Comparison of ENCODE assay signal across 8 mouse cellular contexts in genomic region chr17:79715649-79716143, GRCm38 (mm10). TPM values are rescaled to one million over a fixed set of nuclear protein-coding genes. Genes with fewer than 3 reads are reported as not detected.
DNase-seq lines count a peak whose midpoint lies in the region; ATAC-seq and TF ChIP-seq lines count a peak whose summit lies in the region.

No protein-coding gene starts in this region.

- H3K27me3 ChIP-seq in hindbrain, postnatal 0 days (ENCODE audit: insufficient read depth, low read length), result peaks cover 42% of the 10 kb centered on the region

- peak; percentile 97 for DNase-seq in R1 (ENCODE audit: low read depth, low spot score)
- peak; percentile 86 to 89 for DNase-seq in cerebellum, postnatal 25 days
- peak; percentile 90 for DNase-seq in gastrocnemius, adult 2 months
- peak; percentile 94 for DNase-seq in hindbrain, postnatal 0 days (ENCODE audit: low spot score)
- DNase-seq in left cerebral cortex, adult 18-20 months (ENCODE audit: low spot score in 2 of 2), result peak; percentile 85 to 86
- DNase-seq in lung, postnatal 4 days, result peak; percentile 92
- DNase-seq in retina, postnatal 7 days (ENCODE audit: low read depth, low spot score), result peak; percentile 76
- DNase-seq in urinary bladder, adult 18-20 months (ENCODE audit: low spot score in 2 of 2), result peak; percentile 82 to 88

- H3K9me3 ChIP-seq in hindbrain, postnatal 0 days (ENCODE audit: low read length), result no peaks in the 10 kb centered on the region

- H3K4me3 ChIP-seq in gastrocnemius, adult 2 months, result peak overlapping the region; percentile 66
- H3K4me3 ChIP-seq in hindbrain, postnatal 0 days (ENCODE audit: low read length), result peak overlapping the region; percentile 36

- ATAC-seq in hindbrain, postnatal 0 days, result peak; percentile 81

- H3K4me1 ChIP-seq in hindbrain, postnatal 0 days (ENCODE audit: insufficient read depth, low read length), result peaks cover 6% of the 10 kb centered on the region

- peak overlapping the region; percentile 70 for H3K4me2 ChIP-seq in hindbrain, postnatal 0 days (ENCODE audit: low read depth, low read length)

- H3K36me3 ChIP-seq in hindbrain, postnatal 0 days (ENCODE audit: insufficient read depth, low read length), result no peaks in the 10 kb centered on the region

- H3K27ac ChIP-seq in gastrocnemius, adult 2 months, result 0 out of 2 replicates have a peak overlapping the region, but pooled peaks have one; percentile 44
- no peak overlapping the region for H3K27ac ChIP-seq in hindbrain, postnatal 0 days

- peak; percentile 90 for TF ChIP-seq CTCF in gastrocnemius, adult 2 months (IDR thresholded peaks at IDR 0.05)
- TF ChIP-seq CTCF in hindbrain, postnatal 0 days (IDR thresholded peaks at IDR 0.05; ENCODE audit: low read depth), result peak; percentile 91

- WGBS in hindbrain, postnatal 0 days, result under 1% methylated on average over 41 of the region's 42 CpGs

- intact Hi-C loops in gastrocnemius, adult 2 months (cut with DNase I), result loop anchor here (5.0 kb wide), 2 partner anchors 53 to 122 kb away; no protein-coding TSS in a partner anchor

- H3K9ac ChIP-seq in hindbrain, postnatal 0 days (replicated peaks; ENCODE audit: low read length), result peak overlapping the region; percentile 22; the same call in 1 of the 2 replicates

RNA-seq across cellular contexts. Expression of gene Cyp1b1, which starts 0.8 kb away (rescaled TPM):
- under 1 TPM; 0.59 to 0.64 TPM for total RNA-seq in gastrocnemius, adult 2 months (2021)
- total RNA-seq in hindbrain, postnatal 0 days (2014; rRNA removed), result 6.3 and 12.8 TPM in 2 replicates
- 6.2 and 6.5 TPM in 2 replicates for polyA plus RNA-seq in hindbrain, postnatal 0 days (2015; fragmentation: Nextera tagmentation; extraction: Ambion mirVana)
- total RNA-seq in left cerebral cortex, adult 18-20 months (2021), result 1 to 10 TPM; 3.8 to 4.1 TPM
